Mouse (Mus musculus): ENCODE measurements around the gene Ubl3.

Ubl3 gene

GRCm38 (mm10) chr5:148474346-148474745, 78.2 kb downstream of the Ubl3 start:
- peak; percentile 63 for DNase-seq (ENCODE audit: low spot score)

GRCm38 (mm10) chr5:148468626-148469441, 83.8 kb downstream of the Ubl3 start:
- DNase-seq (ENCODE audit: low spot score), result no peak

GRCm38 (mm10) chr5:148466933-148467607, 85.5 kb downstream of the Ubl3 start:
- DNase-seq (ENCODE audit: low spot score), result no peak

GRCm38 (mm10) chr5:148466116-148466515, 86.5 kb downstream of the Ubl3 start:
- DNase-seq (ENCODE audit: low spot score), result no peak

GRCm38 (mm10) chr5:148465091-148465490, 87.5 kb downstream of the Ubl3 start:
- DNase-seq (ENCODE audit: low spot score), result no peak

GRCm38 (mm10) chr5:148464489-148464888, 88.1 kb downstream of the Ubl3 start:
- DNase-seq (ENCODE audit: low spot score), result no peak

GRCm38 (mm10) chr5:148463783-148464294, 88.8 kb downstream of the Ubl3 start:
- no peak for DNase-seq (ENCODE audit: low spot score)

All from MN1 (cell line).